Mouse (Mus musculus) kidney, adult 2 months (tissue): ENCODE results near the gene Sema5a.

ENCODE experiments used
- CTCF ChIP-seq: fragments of 200-500 bp; conservative IDR thresholded peaks from 2 replicates; pipeline ENCODE4 v1.5.1; 2011; ENCODE audit warnings: low read depth, mild to moderate bottlenecking, control low read depth, low read length, moderate library complexity, mixed read lengths; ENCODE audit not compliant: insufficient read depth, insufficient read length
- POLR2A ChIP-seq: fragments of 200-500 bp; IDR thresholded peaks from one replicate; pipeline ENCODE4 v1.6.1; 2011; ENCODE audit warnings: low read depth, low read length, control low read depth

DNA sequence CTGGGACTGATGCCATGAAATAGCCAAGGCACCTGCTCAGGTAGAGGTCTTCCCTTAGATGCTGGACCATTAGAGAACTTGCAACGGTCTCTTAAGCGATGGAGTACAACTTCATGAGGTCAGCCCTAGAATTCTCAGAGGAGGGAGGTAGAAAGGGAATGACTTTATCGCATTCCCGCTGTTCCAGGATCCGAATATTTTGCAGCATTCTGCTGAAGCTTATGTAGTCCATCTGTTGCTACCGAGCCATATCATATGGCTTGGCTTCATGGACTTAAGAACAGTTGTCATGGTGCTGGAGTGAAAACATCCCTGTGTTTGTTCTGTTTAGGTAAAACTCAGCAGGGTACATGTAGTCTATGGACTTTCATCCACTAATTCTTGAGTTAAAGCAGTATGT is 369.1 kb downstream of the Sema5a start:
- TF ChIP-seq CTCF, result no peak
- no peak for TF ChIP-seq POLR2A
